Mouse (Mus musculus) layer of hippocampus, adult 6 months (tissue): Measurements from ENCODE around the gene Olfr802. TPM values are rescaled to one million over a fixed set of nuclear protein-coding genes. Genes with fewer than 3 reads are reported as not detected.

Experiments
- long read RNA-seq, 2 experiments: library from polyadenylated mRNA; unstranded; transcript quantifications; one replicate each; pipeline ENCODE4 v2.0.0; 2019 to 2020
- microRNA-seq: library from miRNA; unstranded; fragments of <30 nt; microRNA quantifications from one replicate; pipeline ENCODE4 v1.2.0, GENCODE M21; 2020
- polyA plus RNA-seq: library from polyadenylated mRNA; unstranded; fragments of <200 nt; fragmentation: Nextera tagmentation; gene quantifications from 2 replicates; pipeline ENCODE4 v1.2.3, GENCODE M21; 2021

Olfr802 gene
- 0.03 TPM in 1 of 2 replicates, not detected in the other for polyA plus RNA-seq
- long read RNA-seq, experiment 1: 0 reads
- long read RNA-seq, experiment 2: 0 reads

DNA sequence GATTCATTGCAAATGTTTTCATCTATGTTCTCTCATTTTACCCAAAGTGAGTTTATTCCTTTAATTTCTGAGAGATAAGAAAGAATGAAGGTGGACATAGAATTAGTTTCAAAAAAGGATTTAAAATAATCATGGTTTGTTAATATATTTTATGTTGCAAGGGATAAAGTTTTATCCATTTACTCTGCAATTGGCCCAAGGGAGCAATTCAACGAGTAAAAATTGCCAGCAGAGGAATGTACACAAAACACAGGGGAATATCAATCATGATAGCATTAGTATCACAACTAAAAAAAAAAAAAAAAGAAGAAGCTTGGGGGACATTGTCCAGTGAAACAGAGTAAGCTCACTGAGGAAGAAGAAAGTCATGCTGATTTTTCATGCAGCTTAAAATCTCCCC, at the start of gene Olfr802:
TSS of gene Olfr802 (minus strand) at position 101 of the 400 bp plus-strand sequence.

GRCm38 (mm10) chr10:129729275-129729674, 41.3 kb upstream of the Olfr802 start, which contains the start of gene Olfr805:
Gene Olfr805, minus strand, starts transcription at chr10:129729375.

GRCm38 (mm10) chr10:129702910-129703309, 14.9 kb upstream of the Olfr802 start, which contains the start of gene Olfr804:
Gene Olfr804, plus strand, starts transcription at chr10:129703210.

DNA sequence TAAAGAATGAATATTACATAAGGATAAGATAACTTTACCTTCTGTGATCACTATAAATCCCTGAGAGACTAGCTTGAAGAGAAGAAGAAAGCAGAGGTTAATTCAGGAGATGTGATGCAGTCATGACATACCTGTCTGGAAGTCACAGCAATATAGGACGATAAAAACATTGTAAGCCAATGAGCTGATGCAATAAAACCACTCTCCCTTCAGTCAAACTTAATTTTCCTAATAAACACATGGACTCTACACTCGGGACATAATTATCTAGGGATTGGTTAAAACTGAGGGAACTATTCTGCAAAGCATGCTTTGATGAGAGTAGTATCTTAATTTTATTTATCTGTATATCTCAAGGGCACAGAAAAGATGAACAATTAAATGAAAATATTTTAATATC, 6.2 kb upstream of the Olfr802 start, which contains the start of gene Olfr803:
TSS of gene Olfr803 (minus strand) at position 101 of the 400 bp plus-strand sequence.

GRCm38 (mm10) chr10:129673765-129674164, 14.2 kb downstream of the Olfr802 start, which contains the start of gene Olfr801:
Gene Olfr801, minus strand, starts transcription at chr10:129673865.

DNA sequence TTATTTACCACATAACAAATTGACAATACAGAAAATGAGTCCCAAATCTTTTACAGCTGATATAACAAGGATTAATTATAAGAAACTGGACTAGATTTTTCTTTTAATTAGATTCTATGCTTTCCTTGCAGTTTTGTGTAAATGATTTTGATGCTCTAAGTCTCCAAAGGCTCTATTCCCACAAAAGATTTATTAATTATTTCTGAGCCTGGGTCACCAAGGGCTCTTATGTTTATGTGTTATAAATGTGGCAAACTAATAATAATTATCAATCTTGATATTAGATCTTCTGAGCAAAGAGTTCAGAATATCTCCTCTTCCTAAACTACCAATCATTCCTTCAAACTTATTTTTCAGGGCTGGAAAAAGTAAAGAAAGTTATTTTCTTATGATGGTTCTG, 30.6 kb downstream of the Olfr802 start, which contains the start of gene Olfr800:
TSS of gene Olfr800 (plus strand) at position 301 of the 400 bp plus-strand sequence.

GRCm38 (mm10) chr10:129637184-129637583, 50.8 kb downstream of the Olfr802 start, which contains the start of gene Olfr799:
Gene Olfr799, plus strand, starts transcription at chr10:129637484.

GRCm38 (mm10) chr10:129627834-129628233, 60.1 kb downstream of the Olfr802 start, which contains the start of gene Olfr798:
Gene Olfr798, minus strand, starts transcription at chr10:129627934.

Small RNAs within 50 kb of the gene (microRNA-seq; reads per million reads assigned to microRNA genes)
- gene Gm24485: not detected

Other genes starting within 250 kb of the Olfr802 start
- gene Olfr787, start 226.3 kb downstream of the Olfr802 start, polyA plus RNA-seq: not detected in 2 replicates
- gene Olfr788, start 217.2 kb downstream of the Olfr802 start, polyA plus RNA-seq: not detected in 2 replicates
- gene Olfr789, start 203.4 kb downstream of the Olfr802 start, polyA plus RNA-seq: not detected in 2 replicates
- not detected in 2 replicates for gene Olfr790, start 189.7 kb downstream of the Olfr802 start, polyA plus RNA-seq
- not detected in 2 replicates for gene Olfr791, start 166.4 kb downstream of the Olfr802 start, polyA plus RNA-seq
- not detected in 2 replicates for gene Olfr792, start 149.0 kb downstream of the Olfr802 start, polyA plus RNA-seq
- gene Olfr794, start 120.5 kb downstream of the Olfr802 start, polyA plus RNA-seq: not detected in 2 replicates
- not detected in 2 replicates for gene Olfr796, start 75.6 kb downstream of the Olfr802 start, polyA plus RNA-seq
- not detected in 2 replicates for gene Olfr798, start 60.2 kb downstream of the Olfr802 start, polyA plus RNA-seq
- not detected in 2 replicates for gene Olfr799, start 50.7 kb downstream of the Olfr802 start, polyA plus RNA-seq
- gene Olfr800, start 30.5 kb downstream of the Olfr802 start, polyA plus RNA-seq: not detected in 2 replicates
- not detected in 2 replicates for gene Olfr801, start 14.3 kb downstream of the Olfr802 start, polyA plus RNA-seq
- not detected in 2 replicates for gene Olfr803, start 6.1 kb upstream of the Olfr802 start, polyA plus RNA-seq
- not detected in 2 replicates for gene Olfr804, start 15.0 kb upstream of the Olfr802 start, polyA plus RNA-seq
- not detected in 2 replicates for gene Olfr805, start 41.2 kb upstream of the Olfr802 start, polyA plus RNA-seq
- not detected in 2 replicates for gene Olfr806, start 53.8 kb upstream of the Olfr802 start, polyA plus RNA-seq
- gene Olfr807, start 69.6 kb upstream of the Olfr802 start, polyA plus RNA-seq: not detected in 2 replicates
- gene Olfr808, start 77.3 kb upstream of the Olfr802 start, polyA plus RNA-seq: not detected in 2 replicates
- not detected in 2 replicates for gene Olfr809, start 86.5 kb upstream of the Olfr802 start, polyA plus RNA-seq
- gene Olfr810, start 106.7 kb upstream of the Olfr802 start, polyA plus RNA-seq: not detected in 2 replicates
- not detected in 2 replicates for gene Olfr811, start 116.2 kb upstream of the Olfr802 start, polyA plus RNA-seq
- gene Olfr812, start 157.9 kb upstream of the Olfr802 start, polyA plus RNA-seq: not detected in 2 replicates
- gene Olfr813, start 167.2 kb upstream of the Olfr802 start, polyA plus RNA-seq: not detected in 2 replicates
- not detected in 2 replicates for gene Olfr814, start 191.7 kb upstream of the Olfr802 start, polyA plus RNA-seq
- gene Olfr815, start 217.7 kb upstream of the Olfr802 start, polyA plus RNA-seq: not detected in 2 replicates
- not detected in 2 replicates for gene Olfr816, start 227.4 kb upstream of the Olfr802 start, polyA plus RNA-seq